Mouse (Mus musculus) CH12.LX (cell line): ENCODE results near the gene Bbs1. TPM values are rescaled to one million over a fixed set of nuclear protein-coding genes. Genes with fewer than 3 reads are reported as not detected.

ENCODE experiments used
- DNase-seq: peaks from one replicate; pipeline ENCODE4 v3.0.0-alpha.2; 2013; ENCODE audit errors: extremely low read depth
- H3K27ac ChIP-seq: 2 replicates; pipeline ENCODE4 v1.5.1; 2012; ENCODE audit warnings: low read depth, mild to moderate bottlenecking, control low read depth, moderate library complexity; ENCODE audit not compliant: insufficient read depth
- H3K27me3 ChIP-seq: replicated peaks from 2 replicates; pipeline ENCODE3; 2012; ENCODE audit warnings: inconsistent platforms
- H3K36me3 ChIP-seq, 2 experiments: replicated peaks in 1 of 2; 2 replicates each; pipeline versions ENCODE3 to v1.6.1; 2012; ENCODE audit warnings: inconsistent platforms in 1 of 2, low read length in 1 of 2, mild to moderate bottlenecking in 1 of 2, mixed read lengths in 1 of 2, moderate library complexity in 1 of 2; ENCODE audit not compliant: control insufficient read depth in 1 of 2, insufficient read depth in 1 of 2
- H3K4me1 ChIP-seq, 2 experiments: 2 replicates each; pipeline ENCODE4 v1.6.1; 2012; ENCODE audit warnings: inconsistent platforms in 1 of 2, moderate library complexity in 1 of 2; ENCODE audit not compliant: insufficient read depth in 2 of 2, control insufficient read depth in 1 of 2
- H3K4me2 ChIP-seq: 2 replicates; pipeline ENCODE4 v1.6.1; 2012; ENCODE audit warnings: low read depth, mild to moderate bottlenecking, control low read depth; ENCODE audit not compliant: poor library complexity, insufficient read depth, severe bottlenecking
- H3K4me3 ChIP-seq, 3 experiments: fragments of 150-350 bp in 1 of 3; sonication (generic) in 1 of 3; replicated peaks in 1 of 3; 2 replicates each; pipeline versions ENCODE3 to v1.5.1; 2011 to 2012; ENCODE audit warnings: low read depth in 2 of 3, low read length in 2 of 3, mild to moderate bottlenecking in 2 of 3, moderate library complexity in 2 of 3, control low read depth in 1 of 3, improper control_type of control experiment in 1 of 3, inconsistent platforms in 1 of 3, mixed read lengths in 1 of 3; ENCODE audit not compliant: poor library complexity in 1 of 3
- H3K79me2 ChIP-seq: replicated peaks from 2 replicates; pipeline ENCODE4 v1.6.1; 2012; ENCODE audit warnings: mild to moderate bottlenecking, moderate library complexity; ENCODE audit not compliant: control insufficient read depth, poor library complexity, insufficient read depth, severe bottlenecking; ENCODE audit errors: extremely low read depth
- H3K9ac ChIP-seq: 2 replicates; pipeline ENCODE4 v1.6.1; 2012; ENCODE audit warnings: low read depth, mild to moderate bottlenecking, control low read depth, moderate library complexity; ENCODE audit not compliant: insufficient read depth
- H3K9me3 ChIP-seq: replicated peaks from 2 replicates; pipeline ENCODE3; 2012; ENCODE audit warnings: low read length, inconsistent platforms, mixed read lengths
- CHD1 ChIP-seq: IDR thresholded peaks from 2 replicates; pipeline ENCODE4 v1.6.1; 2012; ENCODE audit warnings: low read depth, low read length, improper control_type of control experiment, inconsistent platforms
- CHD2 ChIP-seq: IDR thresholded peaks from 2 replicates; pipeline ENCODE4 v1.6.1; 2011; ENCODE audit warnings: low read length, improper control_type of control experiment
- ELF1 ChIP-seq: IDR thresholded peaks from 2 replicates; pipeline ENCODE4 v1.6.1; 2014; ENCODE audit warnings: low read depth, mild to moderate bottlenecking, inconsistent platforms, low read length, improper control_type of control experiment
- EP300 ChIP-seq: IDR thresholded peaks from 2 replicates; pipeline ENCODE4 v1.6.1; 2011; ENCODE audit warnings: low read length, improper control_type of control experiment
- GABPA ChIP-seq: IDR thresholded peaks from 2 replicates; pipeline ENCODE4 v1.6.1; 2012; ENCODE audit warnings: low read depth, low read length, improper control_type of control experiment, inconsistent platforms; ENCODE audit not compliant: insufficient replicate concordance
- HCFC1 ChIP-seq: IDR thresholded peaks from 2 replicates; pipeline ENCODE4 v1.6.1; 2012; ENCODE audit warnings: low read depth, mild to moderate bottlenecking, inconsistent platforms, low read length, improper control_type of control experiment
- IRF4 ChIP-seq: IDR thresholded peaks from 2 replicates; pipeline ENCODE4 v1.6.1; 2014; ENCODE audit warnings: low read depth, mild to moderate bottlenecking, inconsistent platforms, low read length, improper control_type of control experiment
- JUN ChIP-seq: IDR thresholded peaks from 2 replicates; pipeline ENCODE4 v1.6.1; 2011; ENCODE audit warnings: low read depth, mild to moderate bottlenecking, low read length, improper control_type of control experiment, moderate library complexity; ENCODE audit not compliant: insufficient read depth
- JUND ChIP-seq: conservative IDR thresholded peaks from 2 replicates; pipeline ENCODE4 v1.6.1; 2011; ENCODE audit warnings: low read depth, low read length, improper control_type of control experiment
- MAX ChIP-seq: IDR thresholded peaks from 2 replicates; pipeline ENCODE4 v1.6.1; 2011; ENCODE audit warnings: low read length, improper control_type of control experiment
- MAZ ChIP-seq: IDR thresholded peaks from 2 replicates; pipeline ENCODE4 v1.6.1; 2012; ENCODE audit warnings: low read depth, mild to moderate bottlenecking, inconsistent platforms, low read length, improper control_type of control experiment, moderate library complexity
- MYC ChIP-seq: IDR thresholded peaks from 2 replicates; pipeline ENCODE4 v1.6.1; 2011; ENCODE audit warnings: low read depth, mild to moderate bottlenecking, improper control_type of control experiment, low read length
- NELFE ChIP-seq: IDR thresholded peaks from 2 replicates; pipeline ENCODE4 v1.6.1; 2011; ENCODE audit warnings: low read depth, low read length, improper control_type of control experiment
- PAX5 ChIP-seq: IDR thresholded peaks from 2 replicates; pipeline ENCODE4 v1.6.1; 2012; ENCODE audit warnings: low read length, inconsistent platforms, mixed read lengths
- POLR2A ChIP-seq: IDR thresholded peaks from 2 replicates; pipeline ENCODE4 v1.6.1; 2011; ENCODE audit warnings: low read depth, mild to moderate bottlenecking, improper control_type of control experiment, low read length
- RCOR1 ChIP-seq: conservative IDR thresholded peaks from 2 replicates; pipeline ENCODE4 v1.6.1; 2012; ENCODE audit warnings: low read depth, mild to moderate bottlenecking, inconsistent platforms, low read length, improper control_type of control experiment
- SIN3A ChIP-seq: IDR thresholded peaks from 2 replicates; pipeline ENCODE4 v1.6.1; 2012; ENCODE audit warnings: low read length, improper control_type of control experiment, inconsistent platforms
- TBP ChIP-seq: conservative IDR thresholded peaks from 2 replicates; pipeline ENCODE4 v1.6.1; 2011; ENCODE audit warnings: low read depth, low read length, improper control_type of control experiment
- UBTF ChIP-seq: IDR thresholded peaks from 2 replicates; pipeline ENCODE4 v1.6.1; 2012; ENCODE audit warnings: low read depth, mild to moderate bottlenecking, inconsistent platforms, low read length, improper control_type of control experiment, moderate library complexity
- USF1 ChIP-seq: IDR thresholded peaks from 2 replicates; pipeline ENCODE4 v1.6.1; 2014; ENCODE audit warnings: low read depth, mild to moderate bottlenecking, inconsistent platforms, low read length, improper control_type of control experiment
- ZKSCAN1 ChIP-seq: IDR thresholded peaks from 2 replicates; pipeline ENCODE4 v1.6.1; 2012; ENCODE audit warnings: low read depth, inconsistent platforms, low read length, improper control_type of control experiment, borderline replicate concordance
- ZMIZ1 ChIP-seq: IDR thresholded peaks from 2 replicates; pipeline ENCODE4 v1.6.1; 2012; ENCODE audit warnings: low read depth, mild to moderate bottlenecking, inconsistent platforms, low read length, improper control_type of control experiment
- dilution Hi-C: fragments of 300-500 bp; cut with MboI; formaldehyde crosslinking; loops from 2 replicates; pipeline ENCODE4 v1.14.3; 2020; ENCODE audit warnings: low sequenced_read_pairs; ENCODE audit not compliant: extremely low pct_unique_long_range_greater_than_20kb, extremely low pct_ligation_motif_present
- in situ Hi-C: fragments of 300-500 bp; cut with MboI; formaldehyde crosslinking; loops from 3 replicates; pipeline ENCODE4 v1.14.3; 2019; ENCODE audit warnings: low sequenced_read_pairs, low pct_ligation_motif_present, low pct_unique_long_range_greater_than_20kb, mixed read lengths
- polyA plus RNA-seq: library from polyadenylated mRNA; unstranded; fragments of >175 nt; gene quantifications from 2 replicates; pipeline ENCODE4 v1.2.1, GENCODE M21; 2012; ENCODE audit warnings: low read depth; ENCODE audit not compliant: insufficient read length
- total RNA-seq, 2 experiments: library from RNA; depleted of rRNA; stranded (reverse); fragments of 300-350 nt in 1 of 2; fragments of >200 nt in 1 of 2; gene quantifications; 2 replicates each; pipeline ENCODE4 v1.2.3; 2012 to 2014

The Bbs1 gene
- total and polyA plus RNA-seq, 3 experiments = 2.7 to 3.1 (median 2.8) TPM

- in situ Hi-C loops (no loop called here), dilution Hi-C loops (no loop called here)
- DNase-seq = no peak
- TF ChIP-seq PAX5 = no peak
- no peak for TF ChIP-seq TBP
- TF ChIP-seq GABPA = no peak
- no peak for TF ChIP-seq POLR2A
- no peak for TF ChIP-seq ELF1
- TF ChIP-seq UBTF = no peak
- no peak for TF ChIP-seq JUND
- TF ChIP-seq ZKSCAN1 = no peak
- no peak for TF ChIP-seq ZMIZ1
- no peak for TF ChIP-seq MAX
- no peak for TF ChIP-seq JUN
- TF ChIP-seq MAZ = no peak
- Histone ChIP-seq H3K4me1 (no peaks in the 10 kb centered on the region), H3K9me3 (no peaks in the 10 kb centered on the region), H3K27ac (no peak overlapping the region), H3K9ac (no peak overlapping the region), H3K4me2 (no peak overlapping the region), H3K79me2 (no peaks in the 10 kb centered on the region), H3K36me3 (peaks cover 78 to 96% of the 10 kb centered on the region in 2 experiments), H3K27me3 (no peaks in the 10 kb centered on the region), H3K4me3 (no peak overlapping the region)
Observed at GRCm38 (mm10) chr19:4915924-4916603, 9.6 kb upstream of the Bbs1 start.

- Histone ChIP-seq H3K79me2 (no peaks in the 10 kb centered on the region), H3K9ac (no peak overlapping the region), H3K4me2 (no peak overlapping the region)
- no peak for DNase-seq
- no peak for TF ChIP-seq CHD1
- TF ChIP-seq GABPA = no peak
- no peak for TF ChIP-seq USF1
- no peak for TF ChIP-seq NELFE
- TF ChIP-seq EP300 = no peak
- TF ChIP-seq RCOR1 = no peak
- no peak for TF ChIP-seq MYC
- no peak for TF ChIP-seq CHD2
- TF ChIP-seq IRF4 = no peak
- no peak for TF ChIP-seq HCFC1
- TF ChIP-seq SIN3A = no peak
- TF ChIP-seq, all 38 proteins: peak for 0
- Histone ChIP-seq H3K36me3 (peaks cover 56 to 75% of the 10 kb centered on the region in 2 experiments), H3K9me3 (no peaks in the 10 kb centered on the region), H3K27ac (no peak overlapping the region), H3K27me3 (no peaks in the 10 kb centered on the region), H3K4me3 (no peak overlapping the region), H3K4me1 (peaks cover 0 to 6% of the 10 kb centered on the region in 2 experiments; a peak in 2 of 4 replicates)
- in situ Hi-C loops = no loop called here
- dilution Hi-C loops = no loop called here
Observed at GRCm38 (mm10) chr19:4909376-4909775, 2.9 kb upstream of the Bbs1 start.
